Mouse (Mus musculus) WW6 (cell line): ENCODE data around the gene Myo1a.

Experiments
- DNase-seq: peaks from one replicate; pipeline ENCODE4 v3.0.0-alpha.2; 2013; ENCODE audit warnings: low read depth, low spot score

The Myo1a gene

DNA sequence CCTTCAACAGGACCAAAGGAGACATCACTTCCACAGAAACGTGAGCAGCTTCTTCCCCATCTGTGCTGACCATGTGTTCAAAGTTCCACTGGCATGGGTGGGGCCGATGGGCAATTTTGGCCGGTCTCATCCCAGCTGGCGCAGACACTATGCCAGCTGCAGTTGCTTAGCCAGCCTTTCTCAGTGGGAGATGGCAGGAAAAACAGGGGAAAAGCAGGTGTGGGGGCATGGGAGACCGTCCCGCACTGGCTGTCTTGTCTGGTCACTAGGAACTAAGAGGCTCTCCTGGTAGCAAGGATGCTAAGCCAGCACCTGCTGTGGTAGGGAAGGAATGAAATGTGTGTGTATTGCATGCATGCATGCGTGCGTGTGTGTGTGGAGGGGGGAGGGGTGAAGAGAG, 23.5 kb downstream of the Myo1a start:
- DNase-seq, result no peak

DNA sequence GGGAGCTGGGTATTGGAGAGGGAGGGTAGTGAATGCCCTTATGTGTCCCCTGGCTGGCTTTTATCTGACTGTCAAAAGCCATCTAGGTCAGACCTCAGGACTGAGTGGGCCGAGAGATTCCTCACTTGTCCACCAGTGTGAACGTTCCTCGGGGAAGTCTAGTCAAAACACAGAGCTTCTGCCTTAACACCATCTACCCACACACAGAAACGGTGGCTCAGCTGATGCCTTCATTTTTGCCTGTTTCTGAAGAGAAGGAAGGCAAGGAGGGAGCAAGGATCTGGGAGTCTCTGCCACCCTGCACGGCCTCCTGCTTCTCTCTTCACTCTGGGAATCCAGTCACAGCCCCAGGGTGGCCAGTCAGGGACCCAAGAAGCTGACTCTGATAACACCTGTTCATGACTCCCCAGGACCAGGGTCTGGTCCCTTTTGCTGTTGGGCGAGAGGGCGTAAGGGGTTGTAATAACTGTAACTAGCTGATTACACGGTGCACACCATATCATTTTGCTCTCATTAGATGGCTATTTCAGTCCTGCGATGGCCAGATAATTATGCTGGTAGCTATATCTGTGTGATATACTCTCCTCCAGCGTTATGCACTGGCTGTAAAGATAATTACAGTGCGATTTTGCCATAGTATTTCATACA, 25.4 kb downstream of the Myo1a start:
- no peak for DNase-seq

DNA sequence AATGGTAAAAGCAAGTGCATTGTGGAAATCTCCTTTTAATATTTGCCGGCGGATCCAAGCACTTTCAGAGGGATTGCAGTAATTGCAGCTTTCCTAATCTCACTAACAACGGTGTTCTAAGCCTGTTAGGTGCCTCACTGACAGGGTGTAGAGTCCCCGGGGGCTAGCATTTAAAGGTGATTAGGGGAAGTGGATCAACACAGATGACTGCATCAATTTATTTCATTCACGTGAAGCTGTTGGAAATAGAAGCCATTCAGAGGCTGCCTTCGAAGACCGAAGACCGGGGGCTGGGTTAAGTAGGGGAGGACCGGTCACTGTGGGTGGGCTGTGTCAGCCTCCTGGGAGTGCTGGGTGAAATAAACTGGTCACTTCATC, 26.0 kb downstream of the Myo1a start:
- no peak for DNase-seq

DNA sequence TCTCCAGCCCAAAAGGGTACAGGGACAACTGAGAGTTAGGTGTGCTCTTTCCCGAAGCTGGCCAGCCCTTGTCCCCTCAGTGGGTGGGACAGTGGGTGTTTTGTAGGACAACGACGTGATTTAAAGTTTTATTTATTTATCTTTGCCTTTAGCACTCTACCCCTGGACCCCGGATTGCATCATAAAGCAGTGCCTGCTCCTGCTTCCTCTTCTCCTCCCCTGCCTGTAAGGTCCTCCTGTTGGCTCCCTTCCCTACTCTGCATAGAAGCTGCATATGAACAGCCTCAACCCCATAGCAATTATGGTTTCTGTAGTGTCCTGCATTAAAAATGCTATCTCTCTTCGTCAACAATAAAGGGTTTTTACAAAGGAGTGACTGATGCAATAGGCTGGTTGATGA, 26.4 kb downstream of the Myo1a start:
- DNase-seq, result no peak

DNA sequence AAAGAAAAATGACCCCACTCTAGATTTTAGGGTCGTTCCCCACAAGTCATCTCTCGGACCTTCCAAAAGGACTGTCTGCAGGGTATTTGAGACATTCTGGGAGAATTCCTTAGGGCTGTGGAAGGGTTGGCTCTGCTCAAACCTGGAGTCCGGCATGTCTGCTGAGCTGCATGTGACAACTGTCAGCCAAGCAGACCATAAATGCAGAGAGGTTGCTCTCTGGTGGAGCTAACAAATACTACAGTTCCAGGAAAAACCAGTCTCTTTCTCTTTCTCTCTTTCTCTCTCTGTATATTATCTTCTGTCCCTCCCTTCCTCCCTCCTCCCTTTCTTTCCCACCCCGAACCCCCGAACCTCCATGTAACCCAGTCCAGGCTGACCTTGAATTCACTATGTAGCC, 29.5 kb downstream of the Myo1a start:
- no peak for DNase-seq

DNA sequence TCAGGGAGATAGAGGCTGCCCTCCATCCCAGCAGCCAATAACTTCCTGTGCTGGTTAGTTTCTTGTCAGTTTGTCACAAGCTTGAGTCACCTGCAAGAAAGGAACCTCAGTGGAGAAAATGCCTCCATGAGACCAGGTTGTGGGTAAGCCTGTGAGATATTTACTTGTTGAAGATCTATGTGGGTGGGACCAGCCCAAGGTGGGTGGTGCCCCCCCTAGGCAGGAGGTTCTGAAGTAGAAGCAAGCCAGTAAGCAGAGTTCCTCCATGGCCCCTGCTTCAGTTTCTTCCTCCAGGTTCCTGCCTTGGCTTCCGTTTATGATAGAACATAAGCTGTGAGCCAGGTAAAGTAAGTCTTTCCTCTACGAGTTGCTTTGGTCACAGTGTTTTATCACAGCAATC, 31.3 kb downstream of the Myo1a start:
- no peak for DNase-seq

DNA sequence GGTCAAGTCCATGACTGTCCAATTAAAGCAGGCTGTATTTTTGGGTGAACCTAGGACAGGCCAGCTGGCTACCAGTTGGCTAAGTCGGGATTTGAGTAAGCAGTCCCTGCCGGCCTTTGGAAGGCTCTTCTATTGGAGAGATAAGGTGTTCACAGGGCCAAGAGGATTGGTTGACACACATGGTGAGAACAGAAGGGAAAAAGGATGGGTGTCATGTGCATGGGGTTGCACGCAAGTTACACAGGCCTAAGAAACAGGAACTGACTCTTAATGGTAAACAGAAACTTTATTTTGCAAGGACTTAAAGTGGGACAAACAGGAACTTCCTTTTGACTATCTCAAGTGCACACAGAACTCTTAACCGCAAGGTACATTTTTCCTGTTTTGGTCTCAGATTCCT, 31.9 kb downstream of the Myo1a start:
- DNase-seq, result no peak

DNA sequence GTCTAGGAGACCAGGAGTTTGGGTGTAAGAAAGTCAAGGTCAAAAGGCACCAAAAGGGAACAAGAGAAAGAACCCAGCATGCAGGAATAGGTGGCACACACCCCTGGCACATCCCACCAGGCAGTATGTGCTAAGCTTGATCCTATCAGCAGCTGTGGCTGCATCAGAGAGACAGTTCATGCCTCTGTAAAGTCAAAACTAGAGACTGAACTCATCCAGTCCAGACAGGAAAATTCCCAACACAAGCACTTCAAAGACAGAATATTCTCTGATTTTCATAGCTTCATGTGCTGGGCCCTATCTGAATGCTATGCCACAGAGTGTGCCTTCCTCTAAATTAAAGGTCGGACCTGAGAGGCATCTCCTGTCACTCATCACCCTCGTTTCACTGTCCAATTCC, 32.6 kb downstream of the Myo1a start:
- DNase-seq, result no peak

DNA sequence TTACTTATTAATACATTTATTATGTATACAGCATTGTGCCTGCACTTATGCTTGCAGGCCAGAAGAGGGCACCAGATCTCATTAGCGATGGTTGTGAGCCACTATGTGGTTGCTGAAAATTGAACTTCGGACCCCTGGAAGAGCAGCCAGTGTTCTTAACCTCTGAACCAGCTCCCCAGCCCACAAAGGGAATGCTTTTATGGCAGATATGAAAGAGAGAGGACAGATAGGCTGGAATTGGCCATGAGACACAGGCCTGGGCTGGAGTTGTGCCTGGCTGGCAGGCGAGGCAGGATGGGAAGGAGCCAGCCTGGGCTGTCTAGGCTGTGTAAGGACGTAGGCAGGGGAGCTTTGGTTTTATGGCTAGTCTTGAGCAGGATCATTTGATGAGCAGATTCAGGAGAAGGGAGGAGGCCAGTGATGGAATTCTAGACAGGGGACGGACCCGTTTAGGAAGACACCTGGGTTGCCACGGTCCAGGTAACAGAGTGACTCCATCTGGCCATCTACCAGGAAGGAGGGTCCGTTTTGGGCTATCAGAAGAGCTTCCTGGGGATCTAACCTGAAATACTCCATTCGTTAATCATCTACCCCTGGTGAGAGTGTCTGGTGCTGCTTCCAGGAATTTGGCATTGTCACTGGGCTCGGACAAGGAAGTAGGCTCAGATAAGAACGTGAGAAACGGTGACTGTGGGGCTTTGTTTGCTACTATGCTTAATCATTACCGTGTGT, 33.3 kb downstream of the Myo1a start:
- no peak for DNase-seq

DNA sequence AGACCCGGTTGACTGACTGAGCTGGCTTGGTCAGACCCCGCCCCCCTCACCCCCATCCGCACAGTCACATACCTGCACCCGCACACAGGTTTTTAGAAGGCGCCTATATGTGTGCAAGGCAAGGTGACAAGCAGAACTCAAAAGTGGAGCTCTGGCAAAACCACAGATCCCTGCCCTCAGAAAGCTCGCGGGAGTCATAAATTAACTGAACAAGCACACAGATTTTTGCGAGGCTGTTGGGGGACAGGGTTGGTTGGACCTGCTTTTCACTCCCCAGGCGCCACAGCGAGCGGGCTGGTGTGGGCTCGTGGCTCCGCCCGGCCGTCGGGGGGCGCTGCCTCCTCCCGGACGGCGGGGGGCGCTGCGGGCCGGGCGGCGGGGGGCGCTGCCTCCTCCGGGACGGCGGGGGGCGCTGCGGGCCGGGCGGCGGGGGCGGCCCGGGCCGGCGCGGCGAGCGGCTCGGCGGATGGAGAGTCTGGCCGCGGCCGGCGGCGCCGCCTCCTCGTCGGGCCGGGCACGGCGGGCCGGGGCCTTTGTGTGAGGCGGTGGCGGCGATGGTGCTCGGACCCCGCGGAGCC, 34.2 kb downstream of the Myo1a start, which contains the start of gene Zbtb39:
Gene Zbtb39 (plus strand): TSS at position 456 of the 578 bp plus-strand sequence.
- DNase-seq, result peak; percentile 49

DNA sequence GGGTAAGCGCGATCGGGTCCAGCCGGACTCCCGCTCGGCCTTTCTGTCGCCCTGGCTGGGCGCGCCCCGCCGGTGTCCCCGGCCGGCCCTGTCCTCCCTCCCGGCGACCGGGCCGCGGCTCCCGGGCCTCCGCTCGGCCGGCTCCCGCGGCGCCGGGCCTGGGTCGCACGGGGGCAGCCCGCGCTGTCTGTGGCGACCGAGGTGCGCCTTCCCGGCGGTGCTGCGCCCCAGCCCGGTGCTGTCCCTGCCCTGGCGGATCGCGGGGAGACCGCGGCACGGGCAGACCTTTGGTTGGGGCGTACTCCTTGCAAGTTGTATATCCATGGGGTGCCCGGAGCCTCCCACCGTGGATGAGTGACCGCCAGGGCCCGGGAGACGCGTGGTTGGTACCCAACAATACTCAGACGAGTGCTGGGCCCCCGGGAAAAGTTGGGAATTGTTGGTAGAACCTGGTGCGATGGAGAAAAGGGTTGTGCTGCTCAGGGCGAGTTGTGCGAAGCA, 34.7 kb downstream of the Myo1a start:
- DNase-seq, result no peak

DNA sequence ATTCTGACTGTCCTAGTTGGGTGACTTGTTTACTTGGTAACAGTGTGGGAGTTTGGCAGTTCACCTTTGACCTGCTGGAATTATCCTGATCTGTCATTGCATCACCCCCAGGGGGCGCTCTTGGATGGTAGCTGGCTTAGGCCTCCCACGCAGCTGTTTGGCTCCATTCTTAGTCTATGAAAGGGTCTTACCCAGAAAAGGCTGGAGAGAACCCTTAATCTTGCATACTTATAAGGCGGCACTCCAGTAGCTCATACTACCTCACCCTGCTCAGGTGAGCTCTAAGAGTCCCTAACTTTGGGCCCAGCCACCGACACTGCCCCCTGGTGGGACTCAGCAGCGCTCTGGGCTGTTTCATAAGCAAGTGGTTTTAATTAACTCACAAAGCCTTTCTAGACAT, 39.7 kb downstream of the Myo1a start:
- no peak for DNase-seq

DNA sequence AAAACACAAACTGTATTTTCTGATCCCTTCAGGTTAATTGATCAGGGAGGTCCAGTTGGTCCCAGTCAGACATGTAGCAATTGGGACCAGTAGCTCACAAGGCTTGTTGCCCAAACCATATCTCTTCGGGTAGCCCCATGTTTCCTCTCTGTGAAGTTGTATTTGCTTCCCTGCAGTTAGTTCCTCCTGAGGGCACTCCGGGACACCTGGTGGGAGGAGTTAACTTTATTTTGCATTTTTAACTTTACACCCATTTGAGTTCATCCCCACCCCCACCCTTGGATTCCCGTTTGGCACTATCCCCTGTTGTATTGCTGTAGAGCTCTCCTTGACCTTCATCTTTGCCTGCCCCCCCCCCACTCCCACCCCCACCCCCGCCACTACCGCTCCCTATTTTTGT, 40.9 kb downstream of the Myo1a start:
- no peak for DNase-seq

DNA sequence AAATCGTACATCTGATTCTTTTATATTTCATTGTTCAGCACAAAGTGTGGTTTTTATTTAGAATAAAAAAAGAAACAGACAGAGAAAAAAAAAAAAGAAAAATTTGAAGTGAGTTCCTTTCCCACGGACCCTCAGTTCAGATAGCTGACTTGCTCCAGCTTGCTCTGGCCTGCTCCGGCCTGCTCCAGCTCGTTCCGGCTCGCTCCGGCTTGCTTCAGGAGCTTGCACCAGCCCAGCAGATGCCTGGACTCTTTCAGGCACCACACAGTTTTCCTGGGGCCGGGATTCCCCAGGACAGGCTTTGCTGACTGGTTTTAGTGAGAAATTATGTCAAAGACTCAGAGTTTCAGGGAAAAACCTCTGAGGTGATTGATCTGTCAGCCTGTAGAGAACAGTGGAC, 42.3 kb downstream of the Myo1a start:
- DNase-seq, result no peak

DNA sequence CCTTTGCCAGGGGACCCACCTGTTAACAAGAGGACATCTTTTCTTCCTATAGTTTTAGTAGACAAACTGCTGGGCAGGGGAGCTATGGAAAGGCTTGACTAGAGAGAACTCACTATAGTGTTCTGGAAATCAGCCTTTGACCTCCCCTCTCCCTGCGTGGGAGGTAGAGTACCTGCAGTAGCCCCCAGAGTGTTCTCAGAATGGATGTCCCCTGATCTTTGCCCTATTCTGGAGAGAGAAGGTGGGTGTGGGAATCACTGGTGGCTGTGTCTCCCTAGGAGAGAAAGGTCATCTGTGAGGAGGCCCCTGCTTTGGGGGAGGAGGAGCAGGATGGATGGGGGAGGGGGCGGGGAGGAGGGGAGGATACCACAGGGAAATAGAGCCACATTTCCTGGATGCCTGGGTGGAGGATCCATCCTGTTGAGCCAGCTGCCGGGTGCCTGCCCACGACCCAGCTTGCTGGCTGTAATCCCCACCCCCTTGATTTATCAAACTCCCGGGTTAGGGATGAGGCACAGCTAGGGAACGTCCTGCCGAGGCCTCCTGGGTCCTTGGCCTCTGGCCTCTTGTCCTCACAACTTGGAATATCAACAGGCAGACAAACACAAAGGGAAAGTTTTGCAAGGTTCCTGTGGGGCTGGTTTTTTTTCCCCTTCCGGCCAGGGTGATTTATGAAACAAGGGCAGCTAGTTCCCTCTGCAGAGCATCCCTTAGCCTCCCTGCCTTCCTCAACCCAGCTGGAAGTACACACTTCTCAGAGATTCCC, 44.1 kb downstream of the Myo1a start:
- no peak for DNase-seq

DNA sequence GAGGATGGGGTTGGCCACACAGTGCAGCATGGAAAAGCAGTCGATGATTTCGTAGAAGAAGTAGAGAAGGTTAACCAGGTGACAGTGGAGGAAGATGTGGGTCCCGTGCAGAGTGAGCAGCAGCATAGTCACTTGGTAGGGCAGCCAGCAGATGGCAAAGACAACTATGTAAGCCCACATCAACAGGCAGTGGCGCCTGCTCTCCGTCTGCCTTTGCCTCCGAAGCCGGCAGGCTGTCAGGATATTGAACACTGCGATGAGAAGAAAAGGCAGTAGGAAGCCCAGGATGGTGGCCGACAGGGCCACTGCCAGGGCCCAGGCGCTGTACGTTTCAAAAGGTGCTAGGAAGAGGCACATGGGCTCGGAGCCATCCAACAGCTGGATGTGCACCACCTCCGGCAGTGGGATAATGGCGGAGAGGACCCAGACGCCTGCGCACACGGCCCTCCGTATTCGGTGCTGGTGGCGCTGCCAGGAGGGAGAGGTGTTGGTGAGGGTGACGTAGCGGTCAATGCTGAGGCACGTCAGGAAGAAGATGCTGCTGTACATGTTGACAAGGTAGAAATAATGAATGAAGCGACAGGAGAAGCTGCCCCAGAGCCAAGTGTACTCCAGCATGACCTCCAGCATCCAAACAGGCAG, 45.3 kb downstream of the Myo1a start:
- no peak for DNase-seq

DNA sequence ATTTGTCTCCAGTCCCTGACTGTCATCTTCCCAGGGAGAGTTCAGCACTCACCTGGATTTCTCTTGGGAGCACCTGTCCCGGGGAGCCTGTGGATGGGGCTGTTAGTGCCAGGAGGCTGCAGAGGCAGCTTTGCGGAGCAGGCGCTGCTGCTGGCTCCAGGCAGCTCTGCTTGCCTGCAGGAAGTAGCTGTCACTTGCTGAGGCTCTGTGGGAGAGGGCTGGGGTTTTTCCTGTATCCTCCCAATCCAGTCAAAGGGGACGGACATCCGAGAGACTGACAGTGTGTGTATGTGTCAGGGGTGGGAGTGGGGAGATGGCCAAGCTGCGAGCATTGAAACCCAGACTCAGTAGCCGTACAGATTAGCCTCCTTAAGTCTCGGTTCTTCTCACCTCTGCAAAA, 46.6 kb downstream of the Myo1a start, which contains the start of gene Gpr182:
Gene Gpr182 (minus strand): TSS at position 185 of the 400 bp plus-strand sequence.
- DNase-seq, result no peak

DNA sequence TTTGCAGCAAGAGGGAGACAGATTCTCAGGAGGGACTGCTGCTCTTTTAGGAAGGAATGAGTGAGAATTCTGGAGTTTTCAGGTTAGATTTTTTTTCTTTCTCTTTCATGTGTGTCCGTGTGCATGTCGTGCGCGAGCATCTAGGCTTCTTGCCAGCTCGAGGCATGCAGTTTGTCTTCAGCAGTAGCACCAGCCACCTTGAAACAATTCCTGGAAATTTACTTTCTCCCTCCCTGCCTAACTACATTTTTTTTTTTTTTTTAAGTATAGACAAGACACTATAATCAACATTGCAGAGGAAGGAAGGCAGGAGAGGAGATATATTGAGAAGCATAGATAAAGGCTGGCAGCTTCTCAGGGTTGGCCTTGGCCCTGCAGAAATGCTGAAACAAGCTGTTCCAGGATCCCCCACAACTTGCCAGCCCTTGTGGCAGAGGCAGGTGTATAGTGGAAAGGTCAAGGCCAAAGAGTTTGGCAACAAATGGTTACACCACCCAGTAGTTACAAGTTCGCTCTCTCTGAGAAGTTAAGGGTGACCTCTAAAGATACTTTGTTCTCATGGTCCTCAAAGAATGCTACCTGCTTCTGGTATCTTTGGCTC, 49.7 kb downstream of the Myo1a start:
- no peak for DNase-seq

DNA sequence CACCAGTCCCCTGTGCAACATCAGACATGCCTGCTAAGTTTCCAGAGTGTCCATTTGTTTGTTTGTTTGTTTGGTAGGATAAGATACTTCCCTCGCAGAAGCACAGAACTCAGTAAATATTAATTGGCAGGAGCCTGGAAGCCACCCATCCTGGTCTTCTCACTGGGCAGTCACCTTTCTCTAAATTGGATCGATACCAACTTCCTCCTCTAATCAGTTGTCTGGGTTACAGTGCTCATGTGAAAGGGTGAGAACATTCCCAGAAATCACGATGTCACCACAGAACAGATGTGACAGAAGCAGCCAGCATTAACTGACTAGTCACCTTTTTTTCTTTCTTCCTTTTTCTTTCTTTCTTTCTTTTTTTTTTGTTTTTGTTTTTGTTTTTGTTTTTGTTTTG, 50.3 kb downstream of the Myo1a start:
- DNase-seq, result no peak

DNA sequence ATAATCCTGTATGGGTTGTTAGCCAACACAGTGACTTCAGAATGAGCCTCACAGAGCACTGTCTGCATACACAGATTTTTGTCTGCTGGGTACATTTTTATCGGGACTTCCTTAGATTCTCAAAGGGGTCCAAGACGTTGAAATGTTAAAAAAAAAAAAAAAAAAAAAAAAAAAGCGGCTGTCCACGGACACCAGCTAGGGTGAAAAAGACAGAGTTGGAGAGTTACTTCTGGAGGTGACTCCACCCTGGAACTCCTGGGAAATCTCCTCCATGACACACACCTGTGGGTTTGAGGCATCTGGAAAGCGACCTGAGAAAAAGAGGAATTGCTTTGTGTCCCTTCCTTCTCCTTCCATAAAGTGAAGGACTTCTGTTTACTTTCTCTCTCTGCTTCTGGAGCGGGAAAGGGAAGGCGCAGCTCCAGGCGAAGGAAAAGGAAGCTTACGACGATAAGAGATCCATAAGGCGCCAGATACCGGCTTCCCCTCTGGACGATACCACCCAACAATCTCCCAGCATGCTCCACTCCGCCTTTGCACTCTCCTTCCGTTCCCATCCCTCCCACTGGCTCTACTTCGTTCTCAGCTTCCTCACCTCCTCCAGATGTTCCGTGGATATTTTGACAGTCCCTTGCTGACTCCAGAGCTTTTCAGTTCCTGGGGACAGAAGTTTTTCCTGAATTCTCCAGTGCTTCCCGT, 50.9 kb downstream of the Myo1a start:
- DNase-seq, result no peak
